In genomic region chr4:70533056-70533805, GRCm38 (mm10) we compare ENCODE assay signal across 8 mouse cellular contexts. TPM values are rescaled to one million over a fixed set of nuclear protein-coding genes. Genes with fewer than 3 reads are reported as not detected.
DNase-seq lines count a peak whose midpoint lies in the region; ATAC-seq and TF ChIP-seq lines count a peak whose summit lies in the region.

No protein-coding gene starts in this region.

- no peaks in the 10 kb centered on the region for H3K9me3 ChIP-seq in kidney, postnatal 0 days (replicated peaks; ENCODE audit: low read length)
- no peaks in the 10 kb centered on the region for H3K9me3 ChIP-seq in embryonic facial prominence, embryonic 12.5 days
- H3K9me3 ChIP-seq in hindbrain, embryonic 16.5 days (ENCODE audit: control insufficient read depth, low read length) = no peaks in the 10 kb centered on the region
- no peaks in the 10 kb centered on the region for H3K9me3 ChIP-seq in midbrain, embryonic 16.5 days (replicated peaks; ENCODE audit: control insufficient read depth, low read length, poor library complexity, severe bottlenecking)

- 0 out of 2 replicates have a peak, but pooled peaks cover 11% of the 10 kb centered on the region for H3K4me1 ChIP-seq in kidney, postnatal 0 days (replicated peaks; ENCODE audit: insufficient read depth, low read length)
- peaks cover 26% of the 10 kb centered on the region for H3K4me1 ChIP-seq in embryonic facial prominence, embryonic 12.5 days
- peaks cover 42% of the 10 kb centered on the region for H3K4me1 ChIP-seq in hindbrain, embryonic 16.5 days (ENCODE audit: control insufficient read depth, insufficient read depth, low read depth, low read length)
- H3K4me1 ChIP-seq in midbrain, embryonic 16.5 days (ENCODE audit: control insufficient read depth, insufficient read depth, low read length) = peaks cover 48% of the 10 kb centered on the region

- no peak overlapping the region for H3K27ac ChIP-seq in kidney, postnatal 0 days
- no peak overlapping the region for H3K27ac ChIP-seq in embryonic facial prominence, embryonic 12.5 days
- H3K27ac ChIP-seq in hindbrain, embryonic 16.5 days (ENCODE audit: low read depth, low read length) = no peak overlapping the region
- no peak overlapping the region for H3K27ac ChIP-seq in midbrain, embryonic 16.5 days (ENCODE audit: low read length)

- TF ChIP-seq CTCF in kidney, postnatal 0 days (IDR thresholded peaks at IDR 0.05; ENCODE audit: low read depth) = no peak

- 0 out of 2 replicates have a peak overlapping the region, but pooled peaks have one; percentile 78 for H3K9ac ChIP-seq in kidney, postnatal 0 days (ENCODE audit: low read depth, low read length)
- H3K9ac ChIP-seq in embryonic facial prominence, embryonic 12.5 days = peak overlapping the region; percentile 77
- peak overlapping the region; percentile 90 for H3K9ac ChIP-seq in hindbrain, embryonic 16.5 days (ENCODE audit: low read depth, low read length)
- H3K9ac ChIP-seq in midbrain, embryonic 16.5 days (ENCODE audit: low read depth, low read length) = peak overlapping the region; percentile 93

- no peak for ATAC-seq in kidney, postnatal 0 days (replicated peaks; ENCODE audit: low FRiP score, low read depth)
- ATAC-seq in embryonic facial prominence, embryonic 12.5 days (ENCODE audit: insufficient number of reproducible peaks, insufficient read depth, low FRiP score, low TSS enrichment) = no peak
- ATAC-seq in hindbrain, embryonic 16.5 days = no peak
- no peak for ATAC-seq in midbrain, embryonic 16.5 days
- ATAC-seq in megakaryocyte progenitor cell, adult 5-6 weeks (replicated peaks; ENCODE audit: poor library complexity) = no peak

- H3K4me3 ChIP-seq in kidney, postnatal 0 days (replicated peaks; ENCODE audit: low read depth, low read length) = peak overlapping the region; percentile 92
- H3K4me3 ChIP-seq in embryonic facial prominence, embryonic 12.5 days = peak overlapping the region; percentile 83
- H3K4me3 ChIP-seq in hindbrain, embryonic 16.5 days (ENCODE audit: low read length) = peak overlapping the region; percentile 61
- peak overlapping the region; percentile 89 for H3K4me3 ChIP-seq in midbrain, embryonic 16.5 days (ENCODE audit: low read depth, low read length)

- H3K27me3 ChIP-seq in kidney, postnatal 0 days (ENCODE audit: insufficient read depth, low read length) = no peaks in the 10 kb centered on the region
- no peaks in the 10 kb centered on the region for H3K27me3 ChIP-seq in embryonic facial prominence, embryonic 12.5 days
- H3K27me3 ChIP-seq in hindbrain, embryonic 16.5 days (replicated peaks; ENCODE audit: control insufficient read depth, insufficient read depth, low read length) = no peaks in the 10 kb centered on the region
- H3K27me3 ChIP-seq in midbrain, embryonic 16.5 days (ENCODE audit: control insufficient read depth, insufficient read depth, low read depth, low read length) = no peaks in the 10 kb centered on the region

- H3K36me3 ChIP-seq in kidney, postnatal 0 days (ENCODE audit: insufficient read depth, low read length) = no peaks in the 10 kb centered on the region
- H3K36me3 ChIP-seq in embryonic facial prominence, embryonic 12.5 days = no peaks in the 10 kb centered on the region
- no peaks in the 10 kb centered on the region for H3K36me3 ChIP-seq in hindbrain, embryonic 16.5 days (ENCODE audit: control insufficient read depth, insufficient read depth, low read length)
- no peaks in the 10 kb centered on the region for H3K36me3 ChIP-seq in midbrain, embryonic 16.5 days (ENCODE audit: control insufficient read depth, insufficient read depth, low read length)

- no peak for DNase-seq in kidney, postnatal 0 days (ENCODE audit: low spot score)
- no peak for DNase-seq in kidney, postnatal 36 days
- no peak for DNase-seq in cerebellum, postnatal 25 days
- no peak for DNase-seq in ovary, postnatal 36 days (ENCODE audit: low spot score)

- WGBS in kidney, postnatal 0 days = 30% methylated on average over 3 of the region's 3 CpGs
- WGBS in embryonic facial prominence, embryonic 12.5 days = 37% methylated on average over 3 of the region's 3 CpGs
- 16% methylated on average over 3 of the region's 3 CpGs for WGBS in hindbrain, embryonic 16.5 days
- 19% methylated on average over 3 of the region's 3 CpGs for WGBS in midbrain, embryonic 16.5 days

- H3K4me2 ChIP-seq in kidney, postnatal 0 days (ENCODE audit: low read length) = peak overlapping the region; percentile 91
- H3K4me2 ChIP-seq in embryonic facial prominence, embryonic 12.5 days (replicated peaks) = peak overlapping the region; percentile 85
- H3K4me2 ChIP-seq in hindbrain, embryonic 16.5 days (ENCODE audit: low read length) = peak overlapping the region; percentile 86
- H3K4me2 ChIP-seq in midbrain, embryonic 16.5 days (ENCODE audit: low read length) = peak overlapping the region; percentile 84

RNA-seq across cellular contexts. Expression of gene Megf9, which starts 1.6 kb away (rescaled TPM):
- polyA plus RNA-seq in kidney, postnatal 0 days (2015; fragmentation: Nextera tagmentation; extraction: Ambion mirVana) = 11.9 and 13.4 TPM in 2 replicates
- 17.1 and 18.8 TPM in 2 replicates for polyA plus RNA-seq in embryonic facial prominence, embryonic 12.5 days (2016; fragmentation: Nextera tagmentation; extraction: Ambion mirVana)
- 22.4 and 25.6 TPM in 2 replicates for polyA plus RNA-seq in hindbrain, embryonic 16.5 days (2015; fragmentation: Nextera tagmentation; extraction: Ambion mirVana)
- polyA plus RNA-seq in midbrain, embryonic 16.5 days (2015; fragmentation: Nextera tagmentation; extraction: Ambion mirVana) = 26.1 and 29.1 TPM in 2 replicates
- total RNA-seq in megakaryocyte progenitor cell, adult 5-6 weeks (2015) = 20.1 and 25.3 TPM in 2 replicates
- total RNA-seq in megakaryocyte progenitor cell, adult 5-6 weeks (2017) = 9.2 and 10.9 TPM in 2 replicates
